Mouse (Mus musculus) ES-CJ7 (cell line): ENCODE results near the gene Gm10282.

Experiments used
- DNase-seq: peaks from one replicate; pipeline ENCODE4 v3.0.0; 2011; ENCODE audit warnings: low read depth, low spot score

Gm10282 gene

GRCm38 (mm10) chr8:72305210-72305905, at the start of gene Gm10282:
Gene Gm10282, minus strand, starts transcription at chr8:72305260.
- DNase-seq, result no peak

GRCm38 (mm10) chr8:72354272-72354671, 49.2 kb upstream of the Gm10282 start:
- DNase-seq, result no peak

GRCm38 (mm10) chr8:72353700-72354045, 48.6 kb upstream of the Gm10282 start:
- no peak for DNase-seq

GRCm38 (mm10) chr8:72352951-72353699, 48.1 kb upstream of the Gm10282 start:
- no peak for DNase-seq

GRCm38 (mm10) chr8:72351405-72352005, 46.4 kb upstream of the Gm10282 start:
- DNase-seq, result no peak

- DNase-seq, result no peak
Measured at GRCm38 (mm10) chr8:72350727-72351126, 45.7 kb upstream of the Gm10282 start.

- DNase-seq, result no peak
Measured at GRCm38 (mm10) chr8:72349838-72350237, 44.8 kb upstream of the Gm10282 start.

GRCm38 (mm10) chr8:72348956-72349355, 43.9 kb upstream of the Gm10282 start:
- peak; percentile 70 for DNase-seq

- no peak for DNase-seq
Measured at GRCm38 (mm10) chr8:72348114-72348513, 43.1 kb upstream of the Gm10282 start.

GRCm38 (mm10) chr8:72347553-72347952, 42.5 kb upstream of the Gm10282 start:
- no peak for DNase-seq

- no peak for DNase-seq
Measured at GRCm38 (mm10) chr8:72343725-72344124, 38.7 kb upstream of the Gm10282 start.

- no peak for DNase-seq
Measured at GRCm38 (mm10) chr8:72342556-72343300, 37.7 kb upstream of the Gm10282 start.

- no peak for DNase-seq
Measured at GRCm38 (mm10) chr8:72337034-72337433, 32.0 kb upstream of the Gm10282 start.

- no peak for DNase-seq
Measured at GRCm38 (mm10) chr8:72336273-72336672, 31.2 kb upstream of the Gm10282 start.

GRCm38 (mm10) chr8:72334144-72334641, 29.1 kb upstream of the Gm10282 start:
- peak; percentile 98 for DNase-seq

GRCm38 (mm10) chr8:72333429-72334143, 28.5 kb upstream of the Gm10282 start:
- DNase-seq, result peak; percentile 88

- DNase-seq, result no peak
Measured at GRCm38 (mm10) chr8:72331631-72332030, 26.6 kb upstream of the Gm10282 start.

GRCm38 (mm10) chr8:72330806-72331516, 25.9 kb upstream of the Gm10282 start:
- peak; percentile 29 for DNase-seq

- peak; percentile 58 for DNase-seq
Measured at GRCm38 (mm10) chr8:72329116-72329515, 24.1 kb upstream of the Gm10282 start.

- peak; percentile 35 for DNase-seq
Measured at GRCm38 (mm10) chr8:72324708-72325107, 19.6 kb upstream of the Gm10282 start.
